Mouse (Mus musculus): Measurements from ENCODE around the gene Mlxipl.
"Not testable (repeated sequence)": the region's sequence is repeated elsewhere in the genome, so short reads cannot be mapped to it uniquely, and the experiment has no call there.

Gene Mlxipl

GRCm38 (mm10) chr5:135089653-135090052, at the start of gene Mlxipl:
TSS of gene Mlxipl (plus strand) at chr5:135089890.
- DNase-seq = no peak

- DNase-seq = no peak
Measured at GRCm38 (mm10) chr5:135040059-135040458, 49.6 kb upstream of the Mlxipl start.

- no peak for DNase-seq
Measured at GRCm38 (mm10) chr5:135040777-135041176, 48.9 kb upstream of the Mlxipl start.

GRCm38 (mm10) chr5:135042105-135042788, 47.4 kb upstream of the Mlxipl start:
- no peak for DNase-seq

- DNase-seq = no peak
Measured at GRCm38 (mm10) chr5:135044575-135044974, 45.1 kb upstream of the Mlxipl start.

GRCm38 (mm10) chr5:135048539-135048938, 41.2 kb upstream of the Mlxipl start:
- DNase-seq = no peak

GRCm38 (mm10) chr5:135049268-135049667, 40.4 kb upstream of the Mlxipl start:
- not testable (repeated sequence) for DNase-seq

GRCm38 (mm10) chr5:135053356-135053755, 36.3 kb upstream of the Mlxipl start:
- no peak for DNase-seq

- DNase-seq = peak; percentile 98
Measured at GRCm38 (mm10) chr5:135063629-135064381, 25.9 kb upstream of the Mlxipl start, which contains the start of gene Dnajc30. TSS of gene Dnajc30 (plus strand) at chr5:135064202.

GRCm38 (mm10) chr5:135064382-135064766, 25.3 kb upstream of the Mlxipl start:
- DNase-seq = no peak

- DNase-seq = not testable (repeated sequence)
Measured at GRCm38 (mm10) chr5:135064909-135065446, 24.7 kb upstream of the Mlxipl start, which contains the start of gene Bud23. TSS of gene Bud23 (minus strand) at chr5:135064959.

GRCm38 (mm10) chr5:135066008-135066407, 23.7 kb upstream of the Mlxipl start:
- DNase-seq = no peak

- no peak for DNase-seq
Measured at GRCm38 (mm10) chr5:135070448-135070847, 19.2 kb upstream of the Mlxipl start.

GRCm38 (mm10) chr5:135072061-135072460, 17.6 kb upstream of the Mlxipl start:
- no peak for DNase-seq

GRCm38 (mm10) chr5:135072720-135073119, 17.0 kb upstream of the Mlxipl start:
- no peak for DNase-seq

- DNase-seq = no peak
Measured at GRCm38 (mm10) chr5:135073349-135074150, 16.1 kb upstream of the Mlxipl start.

GRCm38 (mm10) chr5:135075655-135076054, 14.0 kb upstream of the Mlxipl start:
- DNase-seq = no peak

- DNase-seq = no peak
Measured at GRCm38 (mm10) chr5:135076368-135076767, 13.3 kb upstream of the Mlxipl start.

- DNase-seq = peak; percentile 13
Measured at GRCm38 (mm10) chr5:135076931-135077505, 12.7 kb upstream of the Mlxipl start.

- peak; percentile 97 for DNase-seq
Measured at GRCm38 (mm10) chr5:135077564-135078481, 11.9 kb upstream of the Mlxipl start, which contains the start of gene Vps37d. TSS of gene Vps37d (minus strand) at chr5:135078266.

GRCm38 (mm10) chr5:135078482-135078810, 11.2 kb upstream of the Mlxipl start:
- DNase-seq = no peak

GRCm38 (mm10) chr5:135079578-135079977, 10.1 kb upstream of the Mlxipl start:
- DNase-seq = no peak
